Mouse (Mus musculus) cerebellum, postnatal 25 days (tissue): ENCODE measurements around the gene Mbd3.

Experiments
- DNase-seq, 2 experiments: peaks; one replicate each; pipeline ENCODE4 v3.0.0; 2021; ENCODE audit warnings: mixed read lengths in 2 of 2

Gene Mbd3

DNA sequence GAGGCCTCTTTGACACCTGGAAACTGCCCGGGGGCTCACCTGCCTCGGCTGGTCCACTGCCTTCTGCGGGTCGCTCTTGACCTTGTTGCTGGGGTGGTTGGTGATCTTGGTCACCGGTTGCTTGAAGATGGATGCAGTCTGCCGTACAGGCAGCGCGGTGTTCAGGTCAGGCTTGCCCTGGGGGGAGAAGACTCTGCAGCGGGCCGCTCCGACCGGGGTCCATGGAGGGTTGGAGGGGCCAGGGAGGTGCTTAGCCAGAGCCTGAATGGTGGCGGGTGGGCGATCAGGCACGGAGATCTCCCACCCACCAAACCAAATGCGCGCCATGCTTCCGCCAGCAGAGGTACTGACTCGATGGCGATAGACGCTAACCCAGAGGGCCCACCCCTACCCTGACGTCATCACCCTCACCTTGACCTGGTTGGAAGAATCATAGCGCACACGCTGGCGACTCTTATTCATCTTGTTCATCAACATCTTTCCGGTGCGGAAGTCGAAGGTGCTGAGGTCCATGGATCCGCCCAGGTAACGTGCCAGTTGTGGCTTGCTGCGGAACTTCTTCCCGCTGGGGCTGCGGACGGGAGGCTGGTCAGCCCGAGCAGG is 4.2 kb downstream of the Mbd3 start:
- DNase-seq = no peak

DNA sequence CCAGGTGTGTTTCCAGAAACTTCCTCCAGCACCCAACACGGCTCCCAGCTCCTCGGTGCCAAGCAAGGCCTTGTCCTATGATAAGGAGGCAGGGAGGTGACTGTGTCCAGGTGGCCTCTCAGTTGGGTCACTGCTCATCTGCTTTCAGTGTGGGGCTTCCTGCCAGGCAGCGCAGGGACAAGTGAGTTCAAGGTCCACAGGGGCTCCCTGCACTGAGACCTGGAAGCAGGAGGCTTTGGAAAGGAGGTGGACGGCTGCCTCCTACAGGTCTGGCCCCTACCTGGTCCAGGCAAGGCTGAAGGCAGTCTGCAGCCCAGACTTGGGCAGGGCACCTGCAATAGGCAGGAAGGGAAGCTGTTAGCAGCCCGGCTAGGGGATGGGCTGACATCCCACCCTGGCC is 6.7 kb downstream of the Mbd3 start:
- no peak for DNase-seq

DNA sequence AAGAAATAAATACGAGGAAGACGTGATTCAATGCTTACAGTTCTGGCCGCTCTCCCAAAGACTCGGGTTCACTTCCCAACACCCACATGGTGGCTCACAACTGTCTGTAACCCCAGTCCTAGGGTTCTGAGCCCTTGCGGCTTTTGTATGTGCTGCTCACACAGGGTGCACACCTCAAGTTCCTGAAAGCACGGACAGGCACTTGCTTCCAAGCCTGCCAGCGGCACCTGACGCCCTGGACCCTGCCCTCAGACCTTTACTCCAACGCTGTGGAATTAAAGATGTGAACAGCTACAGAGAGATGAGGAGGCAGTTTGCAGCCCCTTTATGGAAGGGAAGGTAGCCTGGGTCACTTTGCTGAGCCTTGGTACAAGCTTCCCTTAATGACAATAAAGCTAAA is 8.7 kb downstream of the Mbd3 start:
- no peak for DNase-seq

DNA sequence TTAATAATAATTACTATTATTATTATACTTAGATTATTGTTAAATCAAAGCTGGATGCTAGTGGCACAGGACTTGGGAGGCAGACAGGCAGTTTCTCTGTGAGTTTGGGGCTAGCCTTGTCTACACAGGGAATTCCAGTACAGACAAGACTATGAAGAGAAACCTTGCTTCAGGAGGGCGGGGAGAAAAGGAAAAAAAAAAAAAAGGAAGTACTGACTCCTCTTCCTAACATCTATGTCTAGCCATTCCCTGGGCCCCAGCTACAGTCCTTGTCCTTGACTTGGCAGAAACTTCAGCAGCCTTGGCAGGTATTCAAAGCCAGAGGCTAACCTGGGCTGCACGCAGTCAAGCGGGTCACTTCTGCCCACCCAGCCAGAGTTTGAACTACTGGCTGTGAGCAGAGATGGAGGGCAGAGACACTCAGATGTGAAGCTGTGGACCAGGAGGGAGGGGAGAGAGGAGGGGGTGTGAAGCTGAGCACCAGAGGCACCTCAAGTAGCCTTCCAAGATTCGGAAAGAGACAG is 10.1 kb downstream of the Mbd3 start:
- DNase-seq = no peak

- DNase-seq = no peak
Measured at GRCm38 (mm10) chr10:80388731-80389130, 10.6 kb downstream of the Mbd3 start.

GRCm38 (mm10) chr10:80387522-80387959 is 11.8 kb downstream of the Mbd3 start, which contains the start of gene Mex3d:
Gene Mex3d (minus strand): TSS chr10:80387659.
- peak; percentile 90 to 97 for DNase-seq

- peak; percentile 48 to 61 for DNase-seq
Measured at GRCm38 (mm10) chr10:80386735-80387471, 12.4 kb downstream of the Mbd3 start.

- DNase-seq = peak in 1 of 2 experiments; percentile 47
Measured at GRCm38 (mm10) chr10:80385811-80386734, 13.3 kb downstream of the Mbd3 start.

DNA sequence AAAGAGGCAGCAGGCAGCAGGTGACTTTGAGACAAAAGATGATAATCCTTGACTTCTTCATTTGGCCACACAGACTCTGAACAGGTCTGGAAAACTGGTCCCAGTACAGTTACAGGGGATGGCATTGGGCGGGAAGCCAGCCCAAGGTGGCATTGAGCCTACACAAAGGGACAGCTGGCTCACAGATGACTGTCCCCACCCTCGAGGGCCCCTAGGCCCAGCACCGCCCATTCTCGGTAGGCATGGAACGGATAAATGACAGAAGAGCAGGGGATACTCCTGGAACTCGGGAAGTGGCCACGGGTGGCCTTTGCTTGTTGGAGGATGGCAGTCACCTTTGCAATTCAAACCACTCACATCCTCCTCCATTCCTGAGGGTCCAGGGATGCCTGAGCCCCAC is 14.0 kb downstream of the Mbd3 start:
- DNase-seq = peak in 1 of 2 experiments; percentile 65

GRCm38 (mm10) chr10:80384709-80385108 is 14.6 kb downstream of the Mbd3 start:
- no peak for DNase-seq

DNA sequence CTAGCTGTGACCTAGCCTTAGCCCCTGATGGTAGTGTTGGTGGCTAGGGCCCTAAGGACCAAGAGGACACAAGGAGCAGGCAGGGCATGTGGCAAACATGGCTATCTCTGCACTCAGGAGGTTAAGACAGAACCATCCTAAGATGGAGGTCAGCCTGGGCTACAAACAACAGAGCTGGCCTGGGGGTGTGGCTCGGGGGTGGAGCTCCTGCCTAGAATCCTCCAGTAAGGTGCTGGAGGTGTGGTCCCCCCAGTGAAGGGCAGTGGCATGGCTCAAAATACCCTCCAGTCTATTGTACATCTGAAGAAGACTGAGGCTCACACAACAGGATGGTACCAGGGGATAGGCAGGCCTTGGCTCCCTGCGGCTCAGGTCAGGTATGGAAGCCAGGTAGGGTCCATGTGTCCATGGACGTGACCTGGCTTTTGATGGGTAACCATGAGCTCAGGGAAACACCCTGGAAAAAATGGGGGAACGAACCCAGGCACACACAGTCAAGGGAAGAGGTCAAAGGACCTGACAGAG is 15.2 kb downstream of the Mbd3 start:
- DNase-seq = peak in 1 of 2 experiments; percentile 47

DNA sequence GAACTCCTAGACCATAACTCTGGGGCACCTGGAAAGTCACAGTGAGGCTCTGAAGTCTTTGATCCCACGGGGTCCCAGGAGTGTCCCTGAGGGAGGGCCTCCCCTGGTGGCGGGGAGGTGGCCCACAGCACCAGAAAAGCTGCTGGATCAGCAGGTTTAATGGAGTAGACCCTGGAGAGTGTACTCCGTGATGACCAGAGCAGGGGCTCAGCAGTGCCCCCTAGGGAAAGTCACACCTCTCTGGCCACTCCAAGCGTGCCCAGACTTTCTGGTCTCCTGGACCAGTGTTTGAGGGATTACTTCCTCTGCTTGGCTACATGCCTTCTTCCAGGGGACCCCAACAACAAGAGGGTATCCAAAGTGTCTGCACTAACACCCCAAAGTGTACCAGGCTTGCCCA is 15.9 kb downstream of the Mbd3 start:
- DNase-seq = peak in 1 of 2 experiments; percentile 63

GRCm38 (mm10) chr10:80382641-80383365 is 16.5 kb downstream of the Mbd3 start:
- DNase-seq = no peak

GRCm38 (mm10) chr10:80377716-80378115 is 21.6 kb downstream of the Mbd3 start:
- peak in 1 of 2 experiments; percentile 69 for DNase-seq

DNA sequence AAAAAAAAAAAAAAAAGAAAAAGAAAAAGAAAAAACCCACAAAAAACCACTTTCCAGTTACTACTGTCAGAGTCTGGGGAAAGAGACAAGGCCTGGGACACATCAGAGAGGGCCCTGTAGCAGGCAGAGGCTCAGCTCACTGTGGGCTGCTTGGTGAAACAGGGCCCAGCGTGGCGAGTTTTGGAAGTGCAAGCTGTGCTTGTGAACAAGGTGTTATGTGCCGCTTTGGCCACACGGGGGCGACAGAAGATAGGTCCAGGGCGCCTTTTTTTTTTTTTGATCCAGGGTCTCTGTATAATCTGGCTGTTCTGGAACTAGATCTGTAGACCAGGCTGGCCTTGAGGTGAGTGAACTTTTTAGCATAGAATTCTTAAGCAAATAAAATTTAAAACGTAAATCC is 23.2 kb downstream of the Mbd3 start:
- DNase-seq = peak; percentile 91 to 97

DNA sequence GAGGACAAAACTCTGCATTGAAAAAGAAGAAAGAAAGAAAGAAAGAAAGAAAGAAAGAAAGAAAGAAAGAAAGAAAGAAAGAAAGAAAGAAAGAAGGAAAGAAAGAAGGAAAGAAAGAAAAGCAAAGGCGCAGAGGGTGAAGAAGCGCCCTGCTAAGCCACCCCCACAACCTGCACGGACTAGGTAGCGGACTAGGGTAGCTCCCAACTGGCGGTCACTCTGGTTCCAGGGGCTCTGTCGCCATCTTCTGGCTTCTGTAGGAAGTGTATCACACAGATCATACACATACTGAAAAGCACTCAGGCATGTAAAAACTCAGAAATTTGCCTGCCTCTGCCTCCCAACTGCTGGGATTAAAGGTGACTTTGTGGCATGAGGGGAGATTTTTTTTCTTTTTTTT is 25.3 kb downstream of the Mbd3 start:
- DNase-seq = peak; percentile 86 to 91

- no peak for DNase-seq
Measured at GRCm38 (mm10) chr10:80372706-80373105, 26.6 kb downstream of the Mbd3 start.

DNA sequence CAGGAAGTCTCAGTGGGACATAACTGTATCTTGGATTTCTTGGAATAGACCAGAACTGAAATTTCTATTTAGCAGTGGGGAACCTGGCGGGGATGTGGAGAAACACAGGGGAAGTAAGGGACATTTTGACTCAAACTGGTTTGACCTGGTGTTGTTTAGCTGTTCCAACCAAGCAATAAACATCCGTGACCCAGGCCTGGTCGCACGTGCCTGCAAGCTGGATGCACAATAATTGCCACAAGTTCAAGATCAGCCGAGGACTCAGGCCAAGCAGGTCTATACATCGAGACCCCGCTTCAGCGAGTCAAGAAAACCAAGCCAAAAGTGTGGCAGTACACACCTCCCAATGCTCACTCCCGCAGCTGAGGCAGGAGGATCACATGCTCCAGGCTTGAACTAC is 27.4 kb downstream of the Mbd3 start:
- no peak for DNase-seq

GRCm38 (mm10) chr10:80371411-80371966 is 27.9 kb downstream of the Mbd3 start:
- DNase-seq = peak; percentile 71 to 80

- DNase-seq = no peak
Measured at GRCm38 (mm10) chr10:80369995-80370747, 29.2 kb downstream of the Mbd3 start.

DNA sequence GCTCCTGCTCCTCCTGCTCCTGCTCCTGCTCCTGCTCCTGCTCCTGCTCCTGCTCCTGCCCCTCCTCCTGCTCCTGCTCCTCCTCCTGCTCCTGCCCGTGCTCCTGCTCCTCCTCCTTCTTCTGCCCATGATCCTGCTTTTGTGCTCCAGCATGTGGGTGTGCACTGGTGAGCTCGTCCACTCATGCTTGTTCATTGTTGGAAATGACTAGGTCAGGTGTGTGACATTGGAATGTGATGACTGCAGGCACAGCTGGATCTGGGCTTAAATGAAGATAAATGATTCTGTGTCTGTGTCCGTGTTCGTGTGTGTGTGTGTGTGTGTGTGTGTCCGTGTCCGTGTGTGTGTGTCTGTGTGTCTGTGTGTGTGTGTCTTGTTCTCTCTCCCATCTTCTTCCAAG is 31.0 kb downstream of the Mbd3 start:
- no peak for DNase-seq
